Mouse (Mus musculus) ovary, postnatal 14 days (tissue): ENCODE measurements at regions not wholly inside any gene's neighbourhood (a gene's known extent, or its start where the extent isn't known, plus 50 kb on each side); places are given as distances from the start of the nearest gene placed in this dataset.

Source experiments
- DNase-seq: peaks from one replicate; pipeline ENCODE4 v3.0.0; 2022; ENCODE audit warnings: low spot score

DNA sequence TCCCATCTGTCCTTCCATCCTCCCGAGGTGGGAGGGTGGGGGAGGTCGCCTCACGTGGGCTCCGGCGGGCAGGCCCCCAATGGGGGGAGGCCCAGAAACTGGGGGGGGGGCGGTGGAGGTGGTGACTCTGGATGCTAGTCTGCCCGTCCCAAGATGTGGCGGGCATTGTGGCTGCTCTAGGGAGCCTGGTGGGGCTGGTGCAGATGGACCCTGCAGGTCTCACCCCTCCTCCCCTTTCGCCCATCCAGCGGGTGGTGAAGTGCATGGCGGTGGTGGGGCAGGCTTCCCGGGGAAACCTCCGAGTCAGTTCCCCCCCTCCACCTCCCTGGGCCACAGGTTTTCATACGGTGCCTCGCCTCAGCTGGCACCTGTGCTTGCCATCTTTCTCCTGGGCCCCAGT is 88.6 kb downstream of the Inhba start:
- no peak for DNase-seq

DNA sequence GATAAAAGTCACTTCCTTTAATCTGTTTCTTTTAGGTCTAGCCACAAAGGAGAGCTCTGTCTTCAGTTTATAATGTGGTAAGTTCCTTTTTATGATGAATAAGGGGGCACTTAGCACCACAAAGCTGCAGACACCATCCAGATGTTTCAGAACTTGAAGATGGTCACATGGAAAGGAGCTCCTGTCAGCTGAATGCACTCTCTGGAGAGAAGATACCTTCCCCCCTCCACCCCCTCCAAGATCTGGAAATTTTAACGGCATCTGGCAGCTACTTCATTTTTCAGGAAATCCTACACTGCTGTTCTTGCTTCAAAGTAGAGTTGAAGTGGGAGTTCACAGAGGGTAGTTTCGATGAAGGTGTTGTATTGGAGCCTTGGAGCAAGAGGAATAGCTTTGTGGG is 103.2 kb downstream of the Inhba start:
- DNase-seq: no peak

DNA sequence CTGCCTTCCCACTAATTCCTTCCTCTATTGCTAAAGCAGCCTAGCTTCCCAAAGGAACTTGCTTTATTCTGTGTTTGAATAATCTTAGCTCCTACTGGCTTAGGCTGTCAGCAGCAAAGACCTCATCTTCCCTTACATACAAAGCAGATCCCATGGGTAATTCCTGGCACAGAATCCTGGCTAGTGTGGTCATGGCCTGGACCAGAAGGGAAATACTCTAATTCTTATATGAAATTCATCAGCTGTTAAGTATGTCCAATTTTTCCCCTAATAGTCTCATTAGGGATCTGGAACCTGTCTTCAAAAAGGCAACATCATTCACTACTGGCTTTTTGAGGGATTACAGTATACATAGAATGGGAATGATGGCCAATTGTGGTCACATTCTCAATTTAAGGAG is 135.0 kb downstream of the Inhba start:
- no peak for DNase-seq

DNA sequence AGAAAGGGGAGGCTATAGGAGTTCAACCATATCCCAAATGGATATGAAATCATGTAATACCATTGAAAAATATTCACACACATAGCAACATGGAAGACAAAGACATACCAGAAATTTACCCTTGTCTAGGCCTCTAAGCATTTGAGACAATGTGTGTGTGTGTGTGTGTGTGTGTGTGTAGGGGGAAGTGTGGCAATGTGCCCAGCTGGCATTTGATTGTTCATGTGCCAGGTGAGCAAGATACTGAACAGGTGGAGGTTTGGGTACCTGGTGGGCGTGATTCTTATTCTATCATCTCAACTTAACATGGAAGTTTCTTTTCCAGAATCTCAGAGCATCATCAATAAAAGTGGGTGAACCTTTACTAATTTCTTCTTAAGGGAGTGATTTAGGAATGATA is 143.3 kb downstream of the Inhba start:
- no peak for DNase-seq

DNA sequence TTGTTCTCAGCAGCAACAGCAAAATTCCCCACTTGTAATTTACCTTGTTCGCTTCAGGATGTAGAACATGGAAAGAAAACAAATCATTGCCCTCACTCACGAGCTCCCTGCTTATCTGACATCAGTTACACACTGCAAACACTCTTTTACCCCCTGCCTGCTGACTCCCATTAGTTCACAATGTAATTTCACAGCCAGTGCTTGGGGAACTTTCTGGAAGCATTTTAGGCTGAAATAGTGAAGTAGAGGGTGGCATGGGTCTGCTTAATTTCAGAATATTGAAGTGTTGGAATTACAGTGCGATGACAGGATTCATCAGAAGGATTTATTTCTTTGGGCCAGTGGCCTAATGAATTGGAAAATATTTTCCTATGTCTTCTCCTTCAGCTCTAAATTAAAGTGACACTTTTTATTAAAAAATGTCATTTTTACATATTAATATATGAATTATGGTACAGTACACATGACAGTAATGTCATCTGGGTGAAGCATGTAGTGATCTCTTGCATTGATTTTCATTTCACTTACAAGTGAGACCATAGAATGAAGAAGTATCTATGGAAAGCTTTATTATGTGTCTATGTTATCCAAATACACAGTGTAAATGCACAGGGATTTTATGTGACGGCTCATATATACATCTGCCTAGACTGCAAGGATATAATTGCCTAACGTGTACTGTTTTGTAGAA is 153.7 kb downstream of the Inhba start:
- no peak for DNase-seq

DNA sequence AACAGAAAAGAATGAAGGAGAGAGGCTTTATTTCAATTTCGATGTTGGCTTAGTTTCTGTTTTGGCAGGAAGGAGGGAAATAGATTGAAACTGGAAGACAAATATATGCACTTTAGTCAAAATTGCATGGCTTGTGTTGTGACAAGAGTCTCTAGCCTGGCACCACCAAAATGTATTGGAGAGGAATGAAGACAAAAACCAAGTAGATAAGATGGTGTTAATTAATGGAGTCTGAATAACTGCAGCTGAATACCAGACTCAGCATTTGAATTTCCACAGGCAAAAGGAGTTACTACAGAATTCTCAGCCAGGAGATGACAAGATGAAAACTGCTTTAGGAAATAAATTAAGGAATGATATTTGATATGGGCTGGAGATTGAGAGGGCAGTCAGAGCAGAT is 185.0 kb downstream of the Inhba start:
- DNase-seq: no peak

DNA sequence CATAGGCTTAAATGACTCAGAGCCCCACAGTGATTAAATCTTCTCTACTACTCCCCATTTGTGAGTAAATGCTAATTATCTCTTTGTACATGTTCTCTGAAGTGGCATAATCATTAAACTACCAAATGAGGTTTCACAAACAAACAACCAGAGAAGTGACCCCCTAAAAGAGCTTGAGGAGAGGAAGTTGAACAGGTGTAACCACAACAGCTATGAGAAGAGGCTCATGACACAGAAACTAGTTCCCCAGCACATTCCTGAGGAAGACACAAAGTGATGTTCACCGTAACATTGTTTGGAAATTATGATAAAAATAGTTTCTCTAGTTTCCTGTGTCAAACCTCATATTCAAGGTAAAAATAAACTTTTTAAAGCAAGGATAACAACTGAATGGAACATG is 188.4 kb downstream of the Inhba start:
- no peak for DNase-seq

DNA sequence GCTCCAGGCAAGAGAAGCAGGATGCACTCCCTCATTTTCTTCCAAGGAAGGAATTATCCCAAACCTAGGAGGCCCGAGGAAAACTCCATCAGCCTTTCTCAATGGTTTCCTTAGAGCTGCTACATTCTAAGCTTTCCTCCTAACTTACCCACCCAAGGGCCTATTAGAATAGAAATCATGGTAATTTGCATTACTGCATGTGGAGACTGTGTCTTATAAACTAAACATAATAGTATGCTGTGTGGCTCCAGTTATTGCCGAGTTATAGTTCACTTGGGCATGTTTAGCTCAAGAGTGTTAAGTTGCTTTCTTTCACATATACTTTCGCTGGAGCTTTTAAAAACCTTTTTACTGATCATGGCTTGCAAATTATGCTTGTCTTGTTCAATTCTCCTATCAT is 191.5 kb downstream of the Inhba start:
- DNase-seq: no peak

DNA sequence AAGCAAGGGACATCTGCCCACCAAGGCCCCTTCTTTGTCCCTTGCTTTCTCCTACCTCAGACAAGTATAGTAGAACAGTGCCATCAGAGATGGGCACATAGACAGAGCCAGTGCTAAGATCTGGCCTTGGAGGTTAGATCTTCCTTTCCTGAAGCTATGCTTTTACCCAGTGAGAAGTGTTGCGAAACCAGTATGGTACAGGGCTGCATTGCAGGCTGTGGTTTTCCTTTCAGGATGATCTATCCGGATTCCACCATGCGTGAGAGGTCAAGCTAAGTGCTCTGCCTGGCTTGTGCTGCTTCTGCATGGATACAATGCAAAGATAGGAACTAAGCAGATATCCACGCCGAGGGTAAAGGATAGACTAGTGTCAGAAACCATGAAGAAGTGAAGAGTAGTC is 192.4 kb downstream of the Inhba start:
- DNase-seq: no peak

DNA sequence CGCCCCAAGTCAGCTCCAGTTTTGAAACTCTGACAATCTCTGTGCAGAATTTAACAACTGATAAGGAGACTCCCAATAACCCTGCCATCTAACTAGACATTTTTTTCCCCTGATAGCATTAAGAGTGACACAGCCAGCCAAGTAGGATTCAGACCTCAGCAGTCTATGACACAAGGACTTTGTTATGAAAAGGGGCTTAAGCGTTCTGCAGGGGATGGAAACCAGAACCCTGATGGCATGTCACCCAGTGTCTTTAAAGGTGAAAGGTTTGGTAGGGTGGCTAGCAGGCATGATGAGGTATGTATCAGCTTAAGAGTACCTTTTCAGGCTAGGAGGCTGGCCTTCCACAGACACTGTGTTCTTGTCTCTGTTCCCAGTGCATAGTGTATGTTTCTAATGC is 199.8 kb downstream of the Inhba start:
- DNase-seq: no peak

DNA sequence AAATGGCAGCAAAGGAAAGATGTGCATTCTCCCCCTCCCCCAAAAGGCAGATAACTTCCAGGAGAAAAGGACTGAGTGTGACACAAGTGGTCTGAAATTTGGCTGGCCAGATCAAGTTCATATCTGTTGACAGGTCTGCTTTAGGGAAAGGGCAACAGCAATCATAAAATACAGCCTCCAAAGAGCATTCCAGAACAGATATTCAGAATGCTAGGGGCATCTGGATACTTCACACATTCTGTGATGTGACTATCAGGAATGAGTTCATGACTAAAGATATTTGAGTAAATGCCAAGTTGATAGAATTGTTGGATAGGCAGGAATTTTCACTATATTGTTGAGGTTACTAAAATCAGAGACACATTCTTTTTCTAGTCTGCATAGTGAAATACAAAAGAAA is 208.2 kb downstream of the Inhba start:
- no peak for DNase-seq

DNA sequence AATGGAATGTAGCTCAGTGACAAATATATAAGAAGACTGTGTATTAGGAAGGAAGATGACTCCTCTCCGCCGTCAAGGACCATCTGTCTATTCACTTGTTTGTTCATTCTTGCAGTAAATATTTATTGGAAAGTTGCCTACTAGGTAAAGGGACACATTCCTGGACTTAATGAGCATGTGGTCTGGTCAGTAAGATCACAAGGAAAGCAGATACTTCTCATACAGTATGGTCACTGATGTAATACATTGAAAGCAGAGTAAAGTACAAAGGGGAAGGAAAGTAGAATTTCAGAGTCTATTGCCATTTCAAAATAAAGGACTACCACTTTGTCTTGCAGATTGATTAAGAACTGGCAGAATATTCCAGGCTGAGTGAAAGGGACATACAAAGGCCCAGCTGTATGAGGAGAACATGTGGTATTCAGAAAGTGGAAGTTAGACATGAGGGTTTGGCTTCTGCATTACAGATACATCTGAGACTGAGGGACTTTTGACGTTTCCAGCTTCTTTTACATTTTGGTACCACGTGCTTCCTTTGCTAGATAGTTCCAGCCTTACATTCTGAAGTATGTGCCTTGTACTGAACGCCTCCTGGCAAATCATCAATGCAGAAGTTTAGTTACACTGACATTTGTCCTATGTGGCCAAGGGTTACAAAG is 211.4 kb downstream of the Inhba start:
- no peak for DNase-seq

DNA sequence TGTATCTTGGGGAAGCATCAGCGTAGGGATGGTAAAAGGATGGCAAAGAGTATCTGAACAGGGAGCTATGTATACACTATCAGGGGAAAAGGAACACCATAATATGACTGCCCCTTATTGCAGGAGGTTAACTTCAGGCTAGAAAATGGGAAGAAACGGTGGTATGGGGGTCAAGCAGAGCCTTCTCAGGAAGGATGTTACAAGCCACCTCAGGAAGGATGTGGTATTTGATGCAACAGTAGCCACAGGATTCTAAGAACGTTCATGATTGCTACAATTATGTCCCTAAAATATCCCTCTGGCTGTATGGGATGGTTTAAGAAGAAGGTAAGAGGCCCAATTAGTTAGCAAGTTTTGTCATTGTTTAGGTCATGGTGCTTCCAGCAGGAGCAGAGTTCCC is 249.5 kb downstream of the Inhba start:
- DNase-seq: no peak

DNA sequence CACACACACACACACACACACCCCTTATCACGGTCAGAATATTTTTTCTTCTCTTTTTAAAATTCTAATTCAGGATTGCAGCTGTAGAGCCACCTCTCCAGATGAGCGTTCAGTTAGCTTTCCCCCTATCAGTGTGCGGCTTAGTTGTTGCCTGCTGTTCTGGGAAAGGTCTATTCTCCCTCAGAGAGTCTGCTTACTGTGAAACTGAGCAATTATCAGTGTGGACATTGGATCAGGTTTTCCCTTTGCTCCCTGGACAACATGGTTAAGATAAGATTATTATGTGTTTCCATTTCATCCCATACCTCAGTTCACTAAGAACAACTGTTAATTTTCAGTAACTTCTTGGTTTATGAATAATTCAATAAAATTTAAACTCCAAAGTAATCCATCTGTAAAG is 268.3 kb downstream of the Inhba start:
- no peak for DNase-seq

DNA sequence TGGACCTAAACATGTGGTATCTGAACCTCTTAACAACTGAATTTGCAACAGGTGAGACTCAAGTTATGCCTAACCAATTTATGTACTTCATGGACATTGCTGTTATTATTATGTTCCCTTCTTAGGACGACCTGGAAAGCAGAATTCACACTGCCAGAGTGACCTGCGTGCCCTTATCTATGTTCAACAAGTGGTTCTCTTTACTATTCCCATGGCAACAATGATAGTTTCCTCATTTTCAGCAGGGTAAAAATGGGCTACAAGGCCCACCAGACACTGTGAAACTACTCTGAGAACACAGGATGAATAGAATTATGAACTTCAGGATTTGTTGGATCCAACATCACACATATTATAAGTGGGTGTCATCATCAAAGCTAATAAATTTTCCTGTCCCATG is 269.1 kb downstream of the Inhba start:
- no peak for DNase-seq

DNA sequence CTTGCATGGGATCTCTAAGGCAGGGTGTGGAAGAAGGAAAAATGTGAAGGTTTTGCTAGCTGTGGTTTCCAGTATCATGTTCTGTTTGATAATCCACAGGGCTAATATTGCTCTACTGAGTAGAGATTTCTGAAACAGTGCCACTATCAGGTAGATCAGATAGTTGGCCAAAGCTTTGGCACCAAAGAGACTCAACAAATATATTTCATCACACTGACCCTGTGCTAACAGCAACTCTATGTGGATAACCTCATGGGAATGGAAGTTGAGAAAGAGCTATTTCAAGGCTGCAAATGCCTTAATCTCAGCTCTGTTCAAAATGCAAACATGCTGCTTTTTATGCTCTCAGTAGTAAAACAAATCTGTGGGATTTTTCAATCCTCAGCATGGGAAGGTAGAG is 270.1 kb downstream of the Inhba start:
- no peak for DNase-seq

DNA sequence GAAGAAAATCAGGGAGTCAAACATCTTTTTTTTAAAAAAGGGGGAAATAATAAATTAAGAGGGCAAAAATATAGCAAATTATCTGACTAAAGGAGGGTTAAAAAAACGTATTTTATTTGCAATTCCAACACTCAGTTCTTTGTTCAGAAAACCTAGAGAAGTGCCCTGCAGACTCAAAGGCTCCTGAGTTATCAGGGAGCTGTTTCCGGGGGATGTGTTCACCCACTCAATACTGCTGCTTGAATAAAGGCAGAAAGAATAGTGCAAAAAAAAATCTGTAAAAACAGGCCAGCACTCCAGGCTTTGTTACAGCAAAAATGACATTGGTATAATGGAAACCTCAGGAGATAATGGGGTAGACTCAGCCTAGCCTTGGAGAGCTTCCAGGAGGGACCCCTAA is 270.6 kb downstream of the Inhba start:
- no peak for DNase-seq

DNA sequence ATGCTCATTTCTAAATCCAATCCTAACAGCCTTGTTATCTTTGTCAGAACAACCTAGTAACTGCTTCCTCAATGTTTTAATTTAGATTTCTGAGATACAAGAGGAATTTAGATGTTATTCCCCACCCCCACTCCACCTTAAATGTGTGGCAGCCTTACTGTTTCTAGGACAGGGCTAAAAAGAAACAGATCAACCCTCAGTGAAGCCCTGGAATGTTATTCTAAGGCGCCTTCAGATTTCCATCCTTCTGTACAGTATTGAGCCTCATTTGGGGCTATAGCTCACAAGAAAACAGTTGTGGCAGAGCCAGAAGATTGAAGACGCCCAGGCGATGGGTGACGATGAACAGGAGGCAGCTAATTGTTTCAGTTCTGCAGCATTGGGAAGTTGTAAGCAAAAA is 271.7 kb downstream of the Inhba start:
- no peak for DNase-seq

DNA sequence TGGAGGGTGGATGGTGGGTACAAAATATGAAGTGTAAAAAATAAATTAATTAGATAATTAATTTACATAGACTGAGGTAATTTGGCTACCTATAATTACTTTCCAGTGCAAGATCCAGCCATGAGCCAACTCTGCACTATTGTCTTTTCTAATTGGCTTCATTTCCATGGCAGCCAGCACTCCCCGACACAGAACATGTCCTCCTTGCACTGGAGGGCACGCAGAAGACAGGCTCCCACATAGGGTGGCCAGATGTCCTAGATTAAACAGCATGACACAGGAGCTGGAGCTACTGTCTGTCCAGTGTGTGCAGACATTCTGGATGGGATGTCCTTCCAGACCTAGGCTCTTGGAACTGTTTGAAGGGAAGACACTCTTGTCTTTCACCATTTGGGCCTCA is 278.0 kb downstream of the Inhba start:
- no peak for DNase-seq

DNA sequence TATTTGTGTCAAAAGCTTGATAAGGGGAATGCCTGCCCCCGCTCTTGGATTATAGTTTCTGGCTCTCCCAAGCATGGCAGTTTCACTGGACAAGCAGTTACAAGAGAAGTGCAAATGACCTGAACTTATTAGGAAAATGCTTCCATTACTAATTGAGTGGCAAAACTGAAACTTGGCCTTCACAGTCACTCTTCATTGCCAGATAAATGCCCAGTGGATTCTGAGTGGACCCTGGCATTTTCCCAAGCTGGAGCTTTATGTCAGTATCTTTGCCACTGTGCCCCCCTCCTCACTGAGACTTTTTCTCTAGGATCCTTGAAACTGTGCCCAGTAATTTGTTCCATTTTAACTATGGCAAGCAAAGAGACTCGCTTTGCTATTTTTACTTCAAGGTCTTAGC is 279.1 kb downstream of the Inhba start:
- DNase-seq: no peak

DNA sequence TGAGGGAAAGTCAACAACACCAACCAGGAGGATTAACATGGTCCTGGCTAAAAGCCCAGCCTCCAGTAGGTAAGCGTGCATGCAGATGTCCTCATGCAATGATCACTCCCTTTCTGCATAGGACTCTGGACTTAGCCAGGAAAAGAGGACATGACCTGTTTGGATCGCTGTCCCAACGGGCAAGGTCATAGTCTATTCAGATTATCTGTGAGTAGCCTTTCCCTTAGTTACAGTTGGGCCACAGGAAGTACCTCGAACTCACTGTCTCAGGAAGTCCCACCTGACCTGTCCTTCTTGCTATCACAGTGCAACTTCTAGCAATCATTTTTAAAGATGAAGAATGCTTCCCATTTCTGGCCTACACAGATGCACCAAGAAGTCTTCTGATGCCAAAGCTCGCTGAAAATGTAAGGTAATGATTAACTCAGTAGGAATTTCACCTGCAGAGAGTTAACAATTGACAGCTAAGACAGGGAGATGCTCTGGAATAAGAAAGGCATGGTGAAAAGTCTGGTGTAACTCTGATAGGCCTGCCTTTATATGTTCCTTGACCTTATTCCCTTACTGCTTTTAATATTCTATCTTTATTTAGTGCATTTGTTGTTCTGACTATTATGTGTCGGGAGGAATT is 280.1 kb downstream of the Inhba start:
- DNase-seq: no peak

DNA sequence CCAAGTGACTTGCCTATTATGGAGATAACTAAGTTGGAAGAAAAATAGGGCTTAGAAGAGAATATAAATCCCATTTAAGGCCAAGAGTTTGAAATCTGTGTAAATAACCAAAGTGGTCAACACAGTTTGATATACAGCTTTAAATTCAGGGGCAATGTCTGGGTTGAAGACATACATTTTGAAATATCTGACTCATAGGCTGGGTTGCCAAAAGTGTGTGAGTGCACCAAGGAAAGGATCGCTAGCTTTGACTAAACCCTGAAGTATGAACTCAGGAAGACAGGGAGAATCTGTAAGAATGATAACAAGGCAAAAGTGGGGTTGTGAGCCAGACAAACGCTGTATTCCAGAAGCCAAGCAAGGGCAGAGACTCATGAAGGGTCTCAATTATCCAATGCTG is 288.1 kb downstream of the Inhba start:
- DNase-seq: no peak

DNA sequence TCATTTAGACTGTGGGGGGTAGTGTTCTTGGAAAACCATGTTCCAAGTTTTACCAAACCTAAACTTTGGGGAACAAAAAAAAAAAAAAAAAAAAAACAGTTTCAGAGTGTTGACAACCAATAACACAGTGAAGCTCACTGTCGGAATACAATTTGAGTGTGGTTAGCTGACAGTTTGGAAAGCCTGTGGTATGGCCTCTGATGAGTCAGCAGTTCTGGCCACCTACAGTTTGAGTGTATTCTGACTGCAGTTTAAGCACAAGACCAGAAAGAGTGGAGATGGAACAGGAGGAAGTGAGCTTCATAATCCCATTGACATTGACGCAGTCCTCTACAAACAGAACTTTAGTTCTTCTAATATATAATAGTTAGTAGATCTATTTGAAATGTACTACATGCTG is 303.0 kb downstream of the Inhba start:
- DNase-seq: no peak

DNA sequence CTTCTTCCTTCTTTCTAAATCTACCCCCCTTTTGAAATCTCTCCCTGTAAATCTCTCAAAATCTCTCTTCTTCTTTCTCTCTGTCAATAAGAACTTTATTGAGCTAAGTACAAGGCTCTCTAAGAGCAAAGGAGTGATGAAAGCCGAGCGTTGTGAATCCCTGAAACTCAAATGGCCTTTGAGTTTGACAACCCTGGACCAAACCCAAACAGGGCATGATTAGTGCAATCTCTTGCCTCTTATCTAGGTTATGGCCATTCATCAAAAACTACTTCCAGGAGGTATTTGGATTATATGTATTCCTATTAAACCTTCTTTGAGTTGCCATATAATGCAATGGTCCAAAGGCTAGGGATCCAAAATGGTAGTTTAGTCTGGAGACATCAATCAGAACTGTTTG is 304.0 kb downstream of the Inhba start:
- no peak for DNase-seq
